Mouse (Mus musculus) liver, embryonic 14.5 days (tissue): Measurements from ENCODE around the gene D5Ertd577e. TPM values are rescaled to one million over a fixed set of nuclear protein-coding genes. Genes with fewer than 3 reads are reported as not detected.
"Not testable (repeated sequence)": the region's sequence is repeated elsewhere in the genome, so short reads cannot be mapped to it uniquely, and the experiment has no call there.

ENCODE experiments used
- ATAC-seq: fragments of 200-750 bp; cut with Nextera tagmentation; 2 replicates; pipeline ENCODE4 v1.8.0; 2017; ENCODE audit warnings: moderate number of reproducible peaks, mild to moderate bottlenecking, moderate library complexity; ENCODE audit not compliant: insufficient read depth
- DNase-seq, 3 experiments: peaks; one replicate each; pipeline ENCODE4 v3.0.0-alpha.2; 2012 to 2013; ENCODE audit warnings: low read depth in 3 of 3, low spot score in 3 of 3
- H3K27ac ChIP-seq: fragments of 300-500 bp; sonication (generic); 2 replicates; pipeline ENCODE4 v1.5.1; 2014; ENCODE audit warnings: moderate library complexity, mild to moderate bottlenecking, control low read depth, inconsistent platforms
- H3K27me3 ChIP-seq: fragments of 300-500 bp; sonication (generic); 2 replicates; pipeline ENCODE4 v1.6.1; 2014; ENCODE audit warnings: mild to moderate bottlenecking, low read length, moderate library complexity; ENCODE audit not compliant: control insufficient read depth, insufficient read depth
- H3K36me3 ChIP-seq: fragments of 300-500 bp; sonication (generic); replicated peaks from 2 replicates; pipeline ENCODE4 v1.6.1; 2014; ENCODE audit warnings: low read depth; ENCODE audit not compliant: control insufficient read depth, insufficient read depth
- H3K4me1 ChIP-seq, 2 experiments: fragments of 200-500 bp in 1 of 2; fragments of 300-500 bp in 1 of 2; sonication (generic) in 1 of 2; replicated peaks; 2 replicates each; pipeline ENCODE4 v1.6.1; 2012 to 2014; ENCODE audit warnings: antibody characterized with exemption in 1 of 2, inconsistent platforms in 1 of 2, low read length in 1 of 2; ENCODE audit not compliant: control insufficient read depth in 2 of 2, insufficient read depth in 2 of 2
- H3K4me2 ChIP-seq: fragments of 300-500 bp; sonication (generic); 2 replicates; pipeline ENCODE4 v1.6.1; 2014; ENCODE audit warnings: low read depth, mild to moderate bottlenecking, control low read depth, moderate library complexity
- H3K4me3 ChIP-seq, 2 experiments: fragments of 200-500 bp in 1 of 2; fragments of 300-500 bp in 1 of 2; sonication (generic) in 1 of 2; 2 replicates each; pipeline ENCODE4 v1.5.1; 2012 to 2014; ENCODE audit warnings: low read depth in 2 of 2, low read length in 2 of 2, mild to moderate bottlenecking in 2 of 2, control low read depth in 1 of 2, inconsistent platforms in 1 of 2, moderate library complexity in 1 of 2; ENCODE audit not compliant: insufficient read depth in 1 of 2
- H3K9ac ChIP-seq: fragments of 300-500 bp; sonication (generic); replicated peaks from 2 replicates; pipeline ENCODE4 v1.6.1; 2014; ENCODE audit warnings: mild to moderate bottlenecking, control low read depth, moderate library complexity
- H3K9me3 ChIP-seq: fragments of 300-500 bp; sonication (generic); 2 replicates; pipeline ENCODE4 v1.6.1; 2016; ENCODE audit warnings: low read length, mixed read lengths; ENCODE audit not compliant: control insufficient read depth
- WGBS: fragments of 180-500 bp; shearing (Covaris S2); extraction: QIAGEN DNeasy Blood & Tissue Kit; methylation state at CpG from one replicate; pipeline ENCODE4 v1.1.7; 2014; ENCODE audit not compliant: insufficient replicate concordance; 5-methylcytosine and 5-hydroxymethylcytosine counted together
- polyA plus RNA-seq, 2 experiments: library from polyadenylated mRNA; depleted of rRNA in 1 of 2; stranded (reverse) in 1 of 2; unstranded in 1 of 2; fragments of >200 nt; fragmentation: Nextera tagmentation in 1 of 2; extraction: Ambion mirVana in 1 of 2; gene quantifications; 2 replicates each; pipeline versions ENCODE4 v1.2.1 to v1.2.3; 2012 to 2014

D5Ertd577e gene
- polyA plus RNA-seq (2012; rRNA removed) (not detected in 2 replicates), polyA plus RNA-seq (2014; fragmentation: Nextera tagmentation; extraction: Ambion mirVana) (not detected in 2 replicates)

DNA sequence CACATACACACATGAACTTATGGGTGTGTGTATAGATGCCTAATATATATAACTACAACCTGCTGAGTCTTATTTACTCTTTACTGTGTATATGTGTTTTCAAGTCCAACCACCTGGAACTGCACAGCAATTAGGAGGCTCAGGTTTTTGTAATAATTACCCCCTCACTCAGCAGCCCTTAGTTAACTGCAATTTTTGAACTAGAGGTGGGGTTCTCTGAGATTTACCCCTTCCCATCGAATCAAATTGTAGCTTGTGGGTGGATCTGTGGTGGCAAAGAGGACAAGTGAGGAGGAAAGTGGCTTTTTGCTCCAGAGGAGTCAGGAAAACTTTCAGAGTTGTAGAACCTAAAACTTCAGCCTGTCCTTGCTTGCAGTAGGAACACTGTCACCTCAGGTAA is at the start of gene D5Ertd577e:
Gene D5Ertd577e (plus strand): TSS at position 301 of the 400 bp plus-strand sequence.
- not testable (repeated sequence) for H3K4me2 ChIP-seq, H3K9ac ChIP-seq, H3K4me1 ChIP-seq, H3K4me3 ChIP-seq, H3K27me3 ChIP-seq, ATAC-seq, H3K36me3 ChIP-seq, H3K27ac ChIP-seq, DNase-seq, H3K9me3 ChIP-seq
- WGBS: 11% methylated on average over 1 of the region's 1 CpGs

- not testable (repeated sequence) for H3K27me3 ChIP-seq, H3K27ac ChIP-seq, H3K9ac ChIP-seq, ATAC-seq, H3K4me3 ChIP-seq, H3K4me2 ChIP-seq, H3K4me1 ChIP-seq, DNase-seq, H3K9me3 ChIP-seq, H3K36me3 ChIP-seq
These were observed 53.9 kb downstream of the D5Ertd577e start, which contains the start of gene Gm3286 for GRCm38 (mm10) chr5:95510458-95510857. TSS of gene Gm3286 (plus strand) at chr5:95510758.

Other genes with a start within 250 kb of the D5Ertd577e start
- gene Gm10424, start 184.0 kb upstream of the D5Ertd577e start, polyA plus RNA-seq (2012; rRNA removed): not detected in 2 replicates
- gene Gm10424, start 184.0 kb upstream of the D5Ertd577e start, polyA plus RNA-seq (2014; fragmentation: Nextera tagmentation; extraction: Ambion mirVana): not detected in 2 replicates
- not detected in 2 replicates for gene Gm3259, start 150.9 kb upstream of the D5Ertd577e start, polyA plus RNA-seq (2012; rRNA removed)
- gene Gm3259, start 150.9 kb upstream of the D5Ertd577e start, polyA plus RNA-seq (2014; fragmentation: Nextera tagmentation; extraction: Ambion mirVana): not detected in 2 replicates
- not detected in 2 replicates for gene Gm3286, start 54.0 kb downstream of the D5Ertd577e start, polyA plus RNA-seq (2012; rRNA removed)
- not detected in 2 replicates for gene Gm3286, start 54.0 kb downstream of the D5Ertd577e start, polyA plus RNA-seq (2014; fragmentation: Nextera tagmentation; extraction: Ambion mirVana)
- not detected in 2 replicates for gene Gm7971, start 138.1 kb downstream of the D5Ertd577e start, polyA plus RNA-seq (2012; rRNA removed)
- gene Gm7971, start 138.1 kb downstream of the D5Ertd577e start, polyA plus RNA-seq (2014; fragmentation: Nextera tagmentation; extraction: Ambion mirVana): not detected in 2 replicates